Mouse (Mus musculus) hindbrain, embryonic 11.5 days (tissue): Measurements from ENCODE around the gene 4933406M09Rik. TPM values are rescaled to one million over a fixed set of nuclear protein-coding genes. Genes with fewer than 3 reads are reported as not detected.

Experiments
- ATAC-seq: fragments of 200-750 bp; cut with Nextera tagmentation; 2 replicates; pipeline ENCODE4 v1.8.0; 2017; ENCODE audit warnings: mild to moderate bottlenecking, moderate TSS enrichment, moderate library complexity; ENCODE audit not compliant: low FRiP score
- DNase-seq: peaks from one replicate; pipeline ENCODE4 v3.0.0-alpha.2; 2015; ENCODE audit warnings: low spot score
- H3K27ac ChIP-seq: fragments of 300-500 bp; sonication (generic); 2 replicates; pipeline ENCODE4 v1.5.1; 2014; ENCODE audit warnings: mild to moderate bottlenecking, low read depth, low read length
- H3K27me3 ChIP-seq: fragments of 300-500 bp; sonication (generic); 2 replicates; pipeline ENCODE4 v1.6.1; 2014; ENCODE audit warnings: mild to moderate bottlenecking, low read length, moderate library complexity, mixed read lengths; ENCODE audit not compliant: control insufficient read depth, insufficient read depth
- H3K36me3 ChIP-seq: fragments of 300-500 bp; sonication (generic); 2 replicates; pipeline ENCODE4 v1.6.1; 2014; ENCODE audit warnings: mild to moderate bottlenecking, low read length, moderate library complexity, mixed read lengths; ENCODE audit not compliant: control insufficient read depth, insufficient read depth
- H3K4me1 ChIP-seq: fragments of 300-500 bp; sonication (generic); replicated peaks from 2 replicates; pipeline ENCODE4 v1.6.1; 2014; ENCODE audit warnings: low read length, mixed read lengths; ENCODE audit not compliant: control insufficient read depth, insufficient read depth
- H3K4me2 ChIP-seq: fragments of 300-500 bp; sonication (generic); replicated peaks from 2 replicates; pipeline ENCODE4 v1.6.1; 2014; ENCODE audit warnings: mild to moderate bottlenecking, low read depth, low read length
- H3K4me3 ChIP-seq: fragments of 300-500 bp; sonication (generic); 2 replicates; pipeline ENCODE4 v1.5.1; 2014; ENCODE audit warnings: low read depth, low read length
- H3K9ac ChIP-seq: fragments of 300-500 bp; sonication (generic); 2 replicates; pipeline ENCODE4 v1.6.1; 2014; ENCODE audit warnings: low read depth, low read length
- H3K9me3 ChIP-seq: fragments of 300-500 bp; sonication (generic); 2 replicates; pipeline ENCODE4 v1.6.1; 2016; ENCODE audit warnings: low read length; ENCODE audit not compliant: control insufficient read depth
- WGBS: fragments of 180-500 bp; shearing (Covaris S2); extraction: QIAGEN DNeasy Blood & Tissue Kit; methylation state at CpG from one replicate; pipeline ENCODE4 v1.1.7; 2014; 5-methylcytosine and 5-hydroxymethylcytosine counted together
- polyA plus RNA-seq: library from polyadenylated mRNA; unstranded; fragments of >200 nt; fragmentation: Nextera tagmentation; extraction: Ambion mirVana; gene quantifications from 2 replicates; pipeline ENCODE4 v1.2.1, GENCODE M21; 2014

Gene 4933406M09Rik
- polyA plus RNA-seq, 1 experiment from 2014 or later, result not detected

DNA sequence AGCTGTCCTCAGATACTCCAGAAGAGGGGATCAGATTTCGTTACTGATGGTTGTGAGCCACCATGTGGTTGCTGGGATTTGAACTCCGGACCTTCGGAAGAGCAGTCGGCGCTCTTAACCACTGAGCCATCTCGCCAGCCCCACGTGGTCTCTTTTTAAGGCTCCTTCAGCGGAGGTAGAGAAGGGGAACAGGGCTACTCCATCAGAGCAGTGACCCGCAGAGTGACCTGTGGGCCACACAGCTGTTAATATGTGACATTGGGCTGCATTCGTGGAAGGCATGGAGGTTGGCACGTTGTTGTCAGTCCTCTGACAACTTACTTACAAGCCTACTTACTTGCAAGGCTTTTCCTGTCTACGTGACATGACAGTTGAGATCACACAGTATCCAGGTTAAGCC lies 12.5 kb downstream of the 4933406M09Rik start:
- no peak for ATAC-seq

DNA sequence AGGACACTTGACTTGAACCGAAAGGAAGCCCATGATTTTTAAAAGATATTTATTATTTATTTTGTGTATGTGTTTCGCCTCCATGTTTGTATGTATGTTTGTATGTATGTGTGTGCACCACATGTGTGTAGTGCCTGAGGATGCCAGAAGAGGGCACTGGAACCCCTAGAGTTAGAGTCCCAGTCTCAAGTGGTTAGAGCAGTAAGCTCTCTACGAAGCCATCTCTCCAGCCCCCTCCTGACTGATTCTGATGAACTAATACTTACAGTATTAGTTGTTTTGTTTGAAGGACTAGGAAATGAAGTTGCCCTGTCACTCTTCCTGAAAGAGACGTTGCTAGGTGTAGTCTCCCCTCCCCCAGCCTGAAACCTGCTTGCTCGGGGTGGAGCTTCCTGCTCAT lies 14.0 kb downstream of the 4933406M09Rik start:
- ATAC-seq (no peak), DNase-seq (no peak)
- WGBS, result 66% methylated on average over 5 of the region's 5 CpGs

More for the DNA sequence above, 12.5 kb downstream of the 4933406M09Rik start:
- Histone ChIP-seq H3K4me3 (no peak overlapping the region), H3K27me3 (no peaks in the 10 kb centered on the region), H3K9ac (no peak overlapping the region), H3K36me3 (no peaks in the 10 kb centered on the region), H3K9me3 (no peaks in the 10 kb centered on the region), H3K4me1 (no peaks in the 10 kb centered on the region), H3K4me2 (no peak overlapping the region), H3K27ac (no peak overlapping the region)
- no peak for DNase-seq
- WGBS, result 89% methylated on average over 12 of the region's 12 CpGs

DNA sequence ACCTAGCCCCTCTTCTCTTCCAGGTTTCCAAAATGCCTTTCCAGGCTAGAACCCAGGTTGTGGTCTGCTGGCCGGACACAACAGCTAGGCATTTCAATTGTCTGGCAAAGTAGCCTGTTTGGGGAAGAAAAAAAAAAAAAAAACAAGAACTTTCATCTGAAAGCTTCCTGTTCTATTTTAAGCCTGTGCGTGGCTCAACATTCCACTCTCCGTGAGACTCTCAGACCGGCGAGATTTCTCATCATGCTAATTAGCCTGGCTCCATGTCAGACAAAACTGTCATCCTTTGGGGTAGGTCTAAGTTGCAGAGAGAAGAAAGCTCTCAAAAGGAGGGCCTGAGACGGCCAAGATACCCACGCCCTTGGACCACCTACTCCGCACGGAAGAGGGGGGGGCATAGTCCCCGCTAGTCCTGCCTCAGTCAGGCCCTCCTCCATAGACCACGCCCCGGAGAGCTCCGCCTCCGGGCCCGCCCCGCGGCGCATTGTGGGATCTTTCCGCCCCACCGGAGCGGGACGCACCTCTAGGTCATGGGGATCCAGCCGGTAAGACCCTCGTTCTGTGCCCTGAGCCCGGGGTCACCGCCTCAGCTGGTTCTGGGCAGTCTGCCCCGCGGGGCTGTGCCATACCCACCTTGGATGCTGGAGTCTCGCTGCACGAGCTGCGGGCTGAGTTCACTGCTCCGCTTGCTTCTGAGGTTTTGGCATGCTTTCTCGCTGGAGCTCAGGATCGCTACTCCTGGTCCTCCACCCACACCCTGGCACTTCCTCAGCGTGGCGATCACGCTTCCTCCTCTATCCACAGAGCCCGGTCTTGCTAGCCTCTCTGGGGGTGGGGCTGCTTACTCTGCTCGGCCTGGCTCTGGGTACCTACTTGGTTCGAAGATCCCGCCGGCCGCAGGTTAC lies 20.0 kb downstream of the 4933406M09Rik start, which contains the start of gene Cyb5r1:
Cyb5r1 (plus strand) TSS at position 51 of the 905 bp plus-strand sequence.
- 2% methylated on average over 43 of the region's 43 CpGs for WGBS
- ATAC-seq (peak; percentile 96), DNase-seq (peak; percentile 87)
- Histone ChIP-seq H3K27ac (no peak within 1 kb of the TSS), H3K9ac (peak within 1 kb of the TSS; percentile 75), H3K27me3 (no peaks in the 10 kb centered on the region), H3K4me1 (no peaks in the 10 kb centered on the region; the same call in 1 of the 2 replicates), H3K4me3 (peak within 1 kb of the TSS; percentile 76), H3K9me3 (no peaks in the 10 kb centered on the region), H3K4me2 (peak within 1 kb of the TSS; percentile 87), H3K36me3 (0 out of 2 replicates have a peak, but pooled peaks cover 2% of the 10 kb centered on the region)

More for the DNA sequence above, 14.0 kb downstream of the 4933406M09Rik start:
- no peak overlapping the region for H3K27ac ChIP-seq
- no peak overlapping the region for H3K9ac ChIP-seq
- H3K27me3 ChIP-seq, result no peaks in the 10 kb centered on the region
- no peak overlapping the region for H3K4me3 ChIP-seq
- H3K4me1 ChIP-seq, result no peaks in the 10 kb centered on the region
- no peaks in the 10 kb centered on the region for H3K36me3 ChIP-seq
- H3K9me3 ChIP-seq, result no peaks in the 10 kb centered on the region
- H3K4me2 ChIP-seq, result no peak overlapping the region

DNA sequence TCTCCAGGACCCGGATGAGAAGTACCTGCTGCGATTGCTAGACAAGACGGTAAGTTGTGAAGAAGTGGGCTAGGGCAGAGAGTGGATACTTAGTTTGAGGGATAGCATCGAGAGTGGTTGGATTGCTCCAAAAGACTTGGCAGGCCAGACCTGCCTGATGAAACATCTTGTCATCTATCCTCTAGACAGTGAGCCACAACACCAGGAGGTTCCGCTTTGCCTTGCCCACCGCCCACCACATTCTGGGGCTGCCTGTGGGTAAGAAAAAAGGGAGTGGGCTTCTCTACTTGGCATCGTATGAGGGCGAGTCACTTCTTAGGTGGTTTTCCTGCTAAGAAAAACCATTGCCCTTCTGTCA lies 20.7 kb downstream of the 4933406M09Rik start:
- no peaks in the 10 kb centered on the region for H3K9me3 ChIP-seq
- 0 out of 2 replicates have a peak, but pooled peaks cover 2% of the 10 kb centered on the region for H3K36me3 ChIP-seq
- peak overlapping the region; percentile 75 for H3K9ac ChIP-seq
- peak overlapping the region; percentile 87 for H3K4me2 ChIP-seq
- DNase-seq (no peak), ATAC-seq (no peak; the same call in 1 of the 2 replicates)
- H3K27me3 ChIP-seq, result no peaks in the 10 kb centered on the region
- no peak overlapping the region for H3K27ac ChIP-seq
- peak overlapping the region; percentile 76 for H3K4me3 ChIP-seq
- H3K4me1 ChIP-seq, result no peaks in the 10 kb centered on the region; the same call in 1 of the 2 replicates
- 35% methylated on average over 8 of the region's 8 CpGs for WGBS

DNA sequence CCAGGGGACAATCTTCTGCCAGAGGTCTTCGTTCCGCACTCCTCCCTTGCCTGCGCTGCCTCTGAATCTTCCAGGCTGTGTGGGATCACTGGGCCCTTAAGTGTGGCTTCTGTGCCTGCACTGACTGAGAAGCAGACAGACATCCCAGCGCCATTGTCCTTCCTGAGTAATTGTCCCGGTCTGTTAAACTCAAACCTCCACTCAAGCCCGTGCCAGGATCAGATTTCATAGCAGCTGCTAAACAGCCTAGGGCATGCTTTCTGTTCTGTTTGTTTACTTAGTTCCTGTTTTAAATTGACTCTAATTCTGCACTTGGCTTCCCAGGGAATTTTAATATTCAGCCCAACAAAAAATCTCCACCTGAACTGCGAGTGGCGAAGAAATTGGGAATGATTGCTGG lies 22.3 kb downstream of the 4933406M09Rik start:
- Histone ChIP-seq H3K4me1 (no peaks in the 10 kb centered on the region; the same call in 1 of the 2 replicates), H3K9me3 (no peaks in the 10 kb centered on the region), H3K9ac (no peak overlapping the region), H3K27ac (no peak overlapping the region), H3K27me3 (no peaks in the 10 kb centered on the region), H3K4me3 (no peak overlapping the region), H3K4me2 (no peak overlapping the region), H3K36me3 (0 out of 2 replicates have a peak, but pooled peaks cover 2% of the 10 kb centered on the region)
- ATAC-seq (no peak), DNase-seq (no peak)
- 79% methylated on average over 8 of the region's 8 CpGs for WGBS

DNA sequence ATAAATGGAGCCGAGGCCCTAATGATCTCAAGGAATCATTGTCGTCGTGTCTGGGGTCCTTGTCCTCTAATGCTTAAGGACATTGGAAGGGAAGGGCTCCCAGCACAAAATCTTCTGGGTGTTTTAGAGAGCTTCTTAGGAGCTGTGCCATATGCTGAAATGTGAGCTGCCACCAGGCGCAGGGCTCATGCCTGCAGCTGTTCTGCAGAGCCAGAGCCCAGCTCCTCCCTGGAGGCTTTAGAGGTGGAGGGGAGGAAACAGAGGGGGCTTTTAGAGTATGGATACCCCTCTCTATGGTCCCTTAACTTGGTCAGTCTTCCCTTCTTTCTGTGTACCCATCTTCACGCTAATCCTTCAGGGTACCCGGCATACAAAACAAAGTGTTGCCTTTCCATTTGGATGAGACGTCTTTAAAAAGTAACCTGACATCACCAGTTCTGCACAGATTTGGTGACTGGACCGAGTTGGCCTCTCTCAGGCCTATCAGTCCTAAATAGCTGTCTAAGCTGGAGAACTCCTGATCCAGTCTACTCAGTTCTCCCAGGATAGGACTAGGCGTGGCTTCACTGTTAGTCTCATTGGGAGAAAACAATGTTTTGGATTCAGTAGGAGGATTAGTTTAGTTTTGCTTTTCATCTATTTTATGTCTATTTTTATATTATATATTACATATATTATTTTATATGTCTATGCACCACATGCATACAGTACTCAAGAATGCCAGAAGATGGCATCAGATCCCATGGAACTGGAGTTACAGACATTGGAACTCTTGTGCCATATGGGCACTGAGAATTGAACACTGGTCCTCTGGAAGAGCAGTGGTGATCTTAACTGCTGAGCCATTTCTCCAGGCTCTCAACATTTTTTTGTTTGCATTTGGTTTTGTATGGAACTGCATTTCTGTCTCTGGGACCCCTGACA lies 26.2 kb downstream of the 4933406M09Rik start:
- Histone ChIP-seq H3K36me3 (0 out of 2 replicates have a peak, but pooled peaks cover 2% of the 10 kb centered on the region), H3K4me3 (no peak overlapping the region), H3K4me2 (no peak overlapping the region), H3K27me3 (no peaks in the 10 kb centered on the region), H3K4me1 (peaks cover 5% of the 10 kb centered on the region; the same call in 1 of the 2 replicates), H3K9ac (no peak overlapping the region), H3K9me3 (no peaks in the 10 kb centered on the region), H3K27ac (no peak overlapping the region)
- WGBS, result 94% methylated on average over 9 of the region's 9 CpGs
- no peak for DNase-seq
- no peak for ATAC-seq

DNA sequence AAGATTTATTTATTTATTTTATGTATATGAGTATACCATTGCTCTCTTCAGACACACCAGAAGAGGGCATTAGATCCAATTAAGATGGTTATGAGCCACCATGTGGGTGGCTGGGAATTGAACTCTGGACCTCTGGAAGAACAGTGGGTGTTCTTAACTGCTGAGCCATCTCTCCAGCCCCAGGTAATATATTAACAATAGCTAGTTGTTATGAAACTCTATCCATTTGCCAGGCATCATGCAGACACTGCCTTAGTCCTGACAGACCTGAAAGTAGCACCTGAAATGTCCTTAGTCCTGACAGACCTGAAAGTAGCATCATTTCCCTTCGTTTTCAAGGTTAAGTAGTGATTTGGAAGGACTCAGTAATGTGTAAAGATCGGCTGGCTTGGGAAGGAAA lies 28.3 kb downstream of the 4933406M09Rik start:
- peaks cover 5% of the 10 kb centered on the region; the same call in 1 of the 2 replicates for H3K4me1 ChIP-seq
- H3K4me2 ChIP-seq, result peak overlapping the region; percentile 27; the same call in 1 of the 2 replicates
- no peak overlapping the region for H3K27ac ChIP-seq
- H3K4me3 ChIP-seq, result no peak overlapping the region
- H3K9me3 ChIP-seq, result no peaks in the 10 kb centered on the region
- H3K27me3 ChIP-seq, result no peaks in the 10 kb centered on the region
- ATAC-seq (no peak), DNase-seq (no peak)
- H3K36me3 ChIP-seq, result 0 out of 2 replicates have a peak, but pooled peaks cover 2% of the 10 kb centered on the region
- no peak overlapping the region; the same call in 1 of the 2 replicates for H3K9ac ChIP-seq
- 51% methylated on average over 2 of the region's 2 CpGs for WGBS

DNA sequence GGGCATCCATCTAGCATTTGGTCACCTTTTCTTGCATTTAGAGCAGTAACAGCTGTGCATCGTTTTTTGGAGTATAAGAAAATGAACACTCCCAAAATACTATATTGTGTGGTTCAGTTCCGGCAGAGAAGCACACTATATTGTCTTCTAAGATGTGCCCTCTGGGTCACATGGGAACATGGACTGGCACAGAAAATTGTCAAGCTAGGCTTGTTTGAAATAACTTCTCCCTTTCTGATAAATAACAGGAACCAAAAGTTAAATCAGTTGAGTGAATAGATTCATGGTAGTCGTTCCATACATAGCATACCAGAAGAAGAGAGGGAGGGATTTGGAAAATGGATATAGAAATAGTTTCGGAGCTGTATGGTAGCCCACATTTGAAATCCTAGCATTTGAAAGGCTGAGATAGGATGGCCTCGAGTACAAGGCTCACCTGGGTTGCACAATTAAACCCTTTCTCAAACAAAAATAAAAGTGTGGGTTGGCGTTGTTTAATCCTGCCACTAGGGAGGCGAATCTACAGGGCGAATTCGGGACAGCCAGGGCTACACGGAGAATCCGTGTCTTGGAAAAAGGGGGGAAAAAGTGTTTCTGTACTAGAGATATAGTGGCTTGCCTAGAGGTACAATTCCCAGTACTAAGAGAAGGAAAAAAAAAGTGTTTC lies 28.9 kb downstream of the 4933406M09Rik start:
- peak overlapping the region; percentile 27 for H3K4me2 ChIP-seq
- 0 out of 2 replicates have a peak overlapping the region, but pooled peaks have one; percentile 24 for H3K27ac ChIP-seq
- ATAC-seq, result peak; percentile 54
- H3K4me3 ChIP-seq, result peak overlapping the region; percentile 90
- H3K4me1 ChIP-seq, result peaks cover 5% of the 10 kb centered on the region; the same call in 1 of the 2 replicates
- no peaks in the 10 kb centered on the region for H3K9me3 ChIP-seq
- 14% methylated on average over 11 of the region's 11 CpGs for WGBS
- no peak for DNase-seq
- H3K9ac ChIP-seq, result peak overlapping the region; percentile 2
- H3K36me3 ChIP-seq, result no peaks in the 10 kb centered on the region
- no peaks in the 10 kb centered on the region for H3K27me3 ChIP-seq
